Mouse (Mus musculus) embryo, embryonic 9.5 days (tissue): Measurements from ENCODE around the gene Miip.
"Not testable (repeated sequence)": the region's sequence is repeated elsewhere in the genome, so short reads cannot be mapped to it uniquely, and the experiment has no call there.

ENCODE experiments used
- DNase-seq: peaks from one replicate; pipeline ENCODE4 v3.0.0-alpha.2; 2017; ENCODE audit errors: extremely low spot score

Miip gene

DNA sequence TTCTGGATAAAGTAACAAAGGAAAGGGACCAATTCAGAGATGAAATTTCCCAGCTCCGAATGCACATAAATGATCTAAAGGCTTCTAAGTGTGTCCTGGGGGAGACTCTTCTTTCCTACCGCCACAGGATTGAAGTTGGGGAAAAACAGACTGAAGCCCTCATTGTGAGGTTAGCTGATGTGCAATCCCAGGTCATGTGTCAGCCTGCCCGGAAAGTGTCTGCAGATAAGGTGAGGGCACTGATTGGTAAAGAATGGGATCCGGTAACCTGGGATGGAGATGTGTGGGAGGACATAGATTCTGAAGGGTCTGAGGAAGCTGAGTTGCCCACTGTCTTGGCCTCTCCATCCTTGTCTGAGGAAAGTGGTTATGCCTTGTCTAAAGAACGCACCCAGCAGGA is 622 bp upstream of the Miip start:
- peak; percentile 39 for DNase-seq

DNA sequence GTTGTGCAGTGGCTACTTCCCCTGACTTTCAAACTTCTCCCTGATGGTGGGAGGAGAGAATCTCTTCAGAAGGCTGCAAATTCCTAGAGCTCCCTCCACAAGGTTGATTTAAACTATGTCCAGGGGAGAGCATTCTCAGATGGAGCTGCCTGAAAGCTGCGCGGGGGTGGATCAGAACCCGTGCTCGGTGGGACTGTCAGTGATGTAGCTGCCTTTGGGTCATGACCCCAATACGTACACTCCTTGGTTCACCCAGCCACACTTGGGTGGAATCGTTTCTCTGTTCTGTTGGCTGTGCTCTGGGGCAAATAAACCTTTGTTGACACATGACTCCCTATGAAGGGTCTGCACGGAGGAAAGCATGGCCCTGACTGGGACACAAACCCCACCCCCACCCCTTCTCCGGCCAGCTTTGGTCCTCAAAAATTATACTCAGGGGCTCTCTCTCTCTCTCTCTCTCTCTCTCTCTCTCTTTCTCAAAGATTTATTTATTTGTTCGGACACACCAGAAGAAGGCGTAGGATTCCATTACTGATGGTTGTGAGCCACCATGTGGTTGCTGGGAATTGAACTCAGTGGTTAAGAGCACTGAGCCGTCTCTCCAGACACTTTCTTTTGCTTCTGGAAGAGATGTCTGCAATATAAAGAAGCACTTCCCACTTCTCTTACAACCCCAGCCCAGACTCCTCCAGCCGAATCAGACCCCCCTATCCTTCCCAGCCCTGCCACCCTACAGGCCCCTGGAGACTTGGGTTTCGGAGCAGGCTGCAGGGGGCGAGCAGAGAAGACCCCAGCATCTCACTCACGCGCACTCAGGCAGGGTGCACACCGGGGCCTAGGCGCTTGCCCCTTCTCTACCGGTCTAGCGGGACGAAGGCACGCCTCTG is 810 bp downstream of the Miip start:
- DNase-seq, result peak; percentile 24

DNA sequence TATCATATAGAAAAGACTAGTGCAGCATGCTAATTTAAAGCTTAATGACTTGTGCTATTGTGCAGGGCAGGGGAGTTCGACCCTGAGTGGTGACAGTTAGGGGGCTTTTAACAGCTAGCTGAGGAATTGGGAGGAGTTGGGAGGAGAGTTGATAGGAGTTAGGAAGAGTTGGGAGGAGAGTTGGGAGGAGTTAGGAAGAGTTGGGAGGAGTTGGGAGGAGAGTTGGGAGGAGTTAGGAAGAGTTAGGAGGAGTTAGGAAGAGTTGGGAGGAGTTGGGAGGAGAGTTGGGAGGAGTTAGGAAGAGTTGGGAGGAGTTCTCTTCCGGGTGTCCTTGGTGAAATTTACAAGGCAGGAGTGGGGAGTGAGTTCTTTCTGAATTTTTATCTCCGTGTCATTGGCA is 1.8 kb downstream of the Miip start:
- not testable (repeated sequence) for DNase-seq

DNA sequence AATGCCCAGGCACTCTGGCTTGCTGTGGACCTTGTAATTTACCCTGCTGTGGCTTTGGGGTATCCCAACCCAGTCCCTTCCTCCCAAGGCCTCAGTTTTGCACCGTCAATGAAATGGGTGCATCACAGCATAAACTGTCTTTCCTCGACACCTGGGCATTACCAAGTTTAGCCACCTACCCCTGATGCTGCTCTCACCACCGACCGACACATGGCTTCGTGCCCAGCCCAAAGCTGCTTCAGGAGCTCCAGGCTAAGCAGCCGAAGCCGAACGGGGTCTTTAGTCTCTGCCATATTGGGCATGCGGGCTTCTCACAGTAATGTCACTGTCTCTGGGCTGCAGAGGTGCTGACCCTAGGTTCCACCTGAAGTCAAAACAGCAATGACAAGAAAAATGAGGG is 2.6 kb downstream of the Miip start:
- no peak for DNase-seq

DNA sequence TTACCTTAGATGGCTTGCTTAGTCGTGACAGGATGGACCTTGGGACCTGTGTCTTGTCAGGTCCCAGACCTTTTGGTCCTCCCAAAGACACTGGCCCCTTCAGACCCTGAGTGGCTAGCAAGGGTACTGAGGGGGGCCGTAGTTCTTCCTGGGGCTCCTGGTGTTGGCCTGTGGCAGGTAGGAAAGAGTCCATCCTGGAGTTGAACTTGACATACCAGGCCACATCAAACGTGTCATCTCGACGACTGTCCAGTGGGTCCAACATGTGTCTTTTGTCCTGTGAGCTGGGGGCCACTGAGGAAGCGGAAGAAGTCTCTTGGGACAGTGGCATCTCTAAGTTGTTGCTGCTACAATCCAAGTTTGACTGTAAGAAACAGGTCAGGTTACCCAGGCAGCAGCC is 3.0 kb downstream of the Miip start:
- no peak for DNase-seq

DNA sequence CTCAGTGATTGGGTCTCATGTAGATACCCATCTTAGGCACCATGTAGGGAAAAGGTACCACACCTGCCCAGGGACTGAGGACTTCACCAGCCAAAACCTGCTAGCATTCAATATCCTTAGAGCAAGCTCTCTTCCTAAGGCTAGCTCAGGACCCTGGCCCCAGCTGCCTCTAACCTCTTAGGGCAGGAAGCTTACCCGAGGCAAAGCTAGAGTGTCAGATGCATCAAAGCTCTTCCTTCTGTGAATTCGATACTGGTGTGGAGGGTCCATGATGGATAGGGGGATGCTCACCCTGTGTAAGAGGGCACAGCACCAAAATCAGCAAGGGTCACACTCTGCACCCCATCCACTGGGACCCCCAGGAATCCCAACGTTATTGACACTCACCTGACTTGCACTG is 6.6 kb downstream of the Miip start:
- DNase-seq, result no peak

DNA sequence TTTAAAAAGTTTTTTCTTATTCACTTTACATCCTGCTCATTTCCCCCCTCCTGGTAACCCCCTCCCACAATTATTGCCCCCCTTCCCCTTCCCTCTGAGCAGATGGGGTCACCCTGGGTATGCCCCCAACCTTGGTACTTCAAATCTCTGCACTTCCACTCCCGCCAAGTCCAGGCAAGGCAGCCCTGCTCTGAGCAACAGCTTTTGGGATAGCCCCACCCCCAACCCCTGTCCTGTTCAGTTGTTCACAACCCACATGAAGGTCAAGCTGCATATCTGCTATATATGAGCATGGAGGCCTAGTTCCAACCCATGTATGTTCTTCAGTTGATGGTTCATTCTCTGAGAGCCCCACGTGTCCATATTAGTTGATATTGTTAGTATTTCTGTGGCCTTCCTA is 17.8 kb downstream of the Miip start:
- DNase-seq, result no peak

DNA sequence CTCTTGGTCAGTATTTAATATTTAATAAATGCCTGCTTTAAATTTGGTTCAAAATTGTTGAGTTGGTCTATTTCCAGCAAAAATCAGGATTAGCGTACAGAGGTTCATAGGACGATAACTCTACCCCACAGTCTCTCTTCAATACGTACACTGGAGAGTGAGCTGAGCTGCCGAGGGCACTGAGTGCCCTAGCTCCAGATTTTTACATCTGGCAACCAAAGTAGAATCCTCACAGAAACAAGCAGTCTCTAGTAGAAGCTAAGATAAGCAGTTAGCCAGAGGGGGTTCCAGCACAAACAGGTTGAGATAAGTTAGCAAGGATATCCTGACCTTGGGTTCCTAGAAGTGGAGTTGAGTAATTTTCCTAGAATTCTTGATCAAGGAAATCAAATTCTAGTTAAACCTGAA is 20.0 kb downstream of the Miip start:
- DNase-seq, result peak; percentile 75

DNA sequence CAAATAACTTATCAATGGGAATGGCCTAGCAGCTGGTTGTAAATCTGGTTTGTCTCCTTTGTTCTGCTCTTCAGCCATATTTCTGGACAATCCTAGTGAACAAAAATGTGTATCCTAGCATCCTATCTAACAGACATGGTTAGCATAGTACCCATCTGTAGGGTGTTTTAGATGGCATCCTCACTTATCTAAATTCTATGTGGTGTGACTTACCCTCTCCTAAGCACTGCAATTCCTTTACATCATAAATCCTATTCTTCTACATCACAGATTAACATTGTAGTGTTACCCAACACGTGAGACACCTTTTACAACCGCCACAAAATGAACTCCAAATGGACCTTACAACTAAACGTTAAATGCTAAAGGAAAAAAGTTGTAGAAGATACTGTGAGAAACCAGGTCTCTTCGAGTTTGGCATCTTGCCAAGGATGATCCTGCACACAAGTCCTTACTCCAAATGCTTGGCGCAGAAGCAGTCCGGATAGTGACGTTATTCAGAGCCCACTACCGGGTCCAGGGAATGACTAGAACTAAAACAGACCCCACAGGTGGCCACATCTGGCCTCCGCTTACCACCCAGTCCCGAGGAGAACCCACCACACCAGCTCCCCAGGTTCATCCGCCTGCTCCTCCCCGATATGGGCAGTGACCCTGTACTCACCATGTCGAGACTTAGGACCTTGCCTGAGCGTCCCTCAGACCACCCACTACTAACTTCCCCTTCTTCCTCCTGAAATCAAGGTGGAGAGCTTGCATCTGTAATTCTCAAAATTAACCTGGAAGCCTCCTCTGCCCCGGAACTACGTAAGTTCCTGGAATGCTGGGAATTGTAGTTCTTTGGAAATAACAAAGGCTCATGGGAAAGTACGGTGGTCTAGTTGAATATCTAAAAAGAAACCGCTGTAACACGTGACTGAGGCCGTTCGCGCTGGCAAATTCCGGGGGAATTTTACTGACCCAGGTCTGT is 20.7 kb downstream of the Miip start, which contains the start of gene Zfp933:
Zfp933 (minus strand) TSS at position 753 of the 970 bp plus-strand sequence.
- DNase-seq, result no peak

DNA sequence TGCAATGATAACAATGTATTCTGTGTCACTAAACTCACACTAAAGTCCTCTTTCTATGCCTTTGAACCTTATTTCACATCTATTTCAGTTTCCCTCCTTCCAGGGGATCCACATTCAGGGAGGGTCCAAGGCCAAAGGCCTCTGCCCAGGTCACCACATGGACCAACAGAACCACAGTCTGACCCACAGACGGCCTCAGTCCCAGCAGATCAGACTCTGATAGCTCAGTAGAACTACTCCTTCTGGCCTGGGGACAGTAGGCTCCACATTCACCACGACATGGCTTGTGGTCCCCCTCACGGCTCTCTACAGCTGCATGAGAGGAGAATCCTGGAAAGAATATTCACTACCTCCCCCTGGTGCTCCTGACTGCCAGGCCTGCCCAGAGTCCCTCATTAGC is 25.7 kb downstream of the Miip start:
- no peak for DNase-seq

DNA sequence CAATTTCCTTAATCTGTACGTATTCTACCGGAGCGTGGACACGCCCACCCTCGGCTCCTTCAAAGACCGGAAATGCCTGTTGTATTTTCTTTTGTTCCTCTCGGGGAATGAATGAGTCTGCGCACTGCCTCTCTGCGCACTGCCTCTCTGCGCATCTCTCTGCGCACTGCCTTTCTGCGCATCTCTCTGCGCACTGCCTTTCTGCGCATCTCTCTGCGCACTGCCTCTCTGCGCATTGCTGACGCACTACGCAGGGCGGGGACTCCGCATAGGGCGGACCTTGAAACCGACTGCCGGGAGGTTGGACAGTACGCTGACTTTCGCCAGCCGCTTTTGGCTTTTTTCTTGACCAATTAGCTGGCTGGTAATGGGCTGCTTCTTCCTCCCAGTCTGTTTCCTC is 29.3 kb downstream of the Miip start:
- not testable (repeated sequence) for DNase-seq

DNA sequence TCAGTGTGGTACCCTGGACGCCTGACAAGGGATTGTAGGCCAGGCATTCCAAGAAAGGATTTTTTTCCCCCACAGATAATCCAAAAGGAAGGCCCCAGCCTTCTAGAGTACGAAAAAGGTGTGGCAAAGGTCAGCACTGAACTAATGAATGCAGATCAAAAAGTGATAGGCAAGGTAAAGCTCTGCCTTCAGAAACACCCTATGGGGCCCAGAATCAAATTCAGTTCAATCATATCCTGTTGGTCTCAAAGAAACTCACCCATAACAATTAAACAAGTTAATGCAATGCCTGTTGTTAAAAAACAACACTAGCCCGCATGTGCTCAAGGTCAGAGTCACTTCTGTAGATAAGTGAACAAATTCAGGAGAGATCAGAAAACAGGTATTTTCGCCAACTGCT is 44.2 kb downstream of the Miip start:
- no peak for DNase-seq

DNA sequence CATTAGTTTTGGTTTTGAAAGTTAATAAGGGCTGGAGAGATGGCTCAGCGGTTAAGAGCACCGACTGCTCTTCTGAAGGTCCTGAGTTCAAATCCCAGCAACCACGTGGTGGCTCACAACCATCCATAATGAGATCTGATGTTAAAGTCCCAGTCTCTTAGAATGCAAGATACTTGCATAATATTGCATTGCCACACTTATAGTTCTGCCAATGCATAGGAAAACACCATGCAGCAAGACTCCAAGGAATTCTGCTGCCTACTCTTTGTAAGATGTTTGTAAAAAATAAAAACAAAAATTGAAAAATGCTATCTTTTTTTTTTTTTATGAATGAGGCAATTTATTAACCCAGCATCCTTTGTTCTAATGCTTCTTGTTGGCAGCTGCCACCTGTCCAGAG is 47.2 kb downstream of the Miip start:
- not testable (repeated sequence) for DNase-seq

DNA sequence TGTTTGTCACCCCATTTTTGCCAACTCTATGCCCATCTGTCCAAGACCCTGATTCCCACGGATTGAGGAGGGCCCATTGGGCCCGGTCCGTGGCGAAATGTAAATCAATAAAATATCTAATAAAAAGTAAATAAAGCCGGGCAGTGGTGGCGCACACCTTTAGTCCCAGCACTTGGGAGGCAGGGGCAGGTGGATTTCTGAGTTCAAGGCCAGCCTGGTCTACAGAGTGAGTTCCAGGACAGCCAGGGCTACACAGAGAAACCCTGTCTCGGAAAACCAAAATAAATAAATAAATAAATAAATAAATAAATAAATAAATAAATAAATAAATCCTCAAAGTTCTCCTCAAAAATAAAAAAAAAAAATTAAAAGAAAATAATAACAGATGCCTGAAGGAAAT is 49.0 kb downstream of the Miip start:
- not testable (repeated sequence) for DNase-seq

DNA sequence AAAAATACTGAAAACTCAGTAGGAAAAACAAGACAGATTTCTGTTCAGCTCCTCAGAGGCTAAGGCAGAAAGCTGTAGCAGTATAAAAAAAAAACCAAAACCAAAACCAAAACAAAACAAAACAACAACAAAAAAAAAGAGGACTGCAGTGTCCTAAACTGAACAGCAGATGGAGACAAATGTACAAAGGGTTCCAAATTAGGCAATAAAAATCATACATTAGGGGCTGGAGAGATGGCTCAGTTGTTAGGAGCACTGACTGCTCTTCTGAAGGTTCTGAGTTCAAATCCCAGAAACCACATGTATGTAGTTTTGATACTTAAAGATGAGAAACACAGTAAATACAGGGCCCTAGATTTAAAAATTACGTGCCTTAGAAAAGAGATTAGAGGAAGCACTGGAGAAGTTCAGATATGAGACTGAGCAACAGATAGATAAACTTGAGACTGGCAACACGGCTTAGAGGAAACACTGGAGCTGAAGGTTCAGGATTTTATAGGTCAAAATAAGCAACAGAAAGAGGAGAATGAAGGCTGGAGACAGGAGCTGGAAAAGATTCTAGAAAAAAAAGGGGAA is 53.9 kb downstream of the Miip start:
- no peak for DNase-seq

DNA sequence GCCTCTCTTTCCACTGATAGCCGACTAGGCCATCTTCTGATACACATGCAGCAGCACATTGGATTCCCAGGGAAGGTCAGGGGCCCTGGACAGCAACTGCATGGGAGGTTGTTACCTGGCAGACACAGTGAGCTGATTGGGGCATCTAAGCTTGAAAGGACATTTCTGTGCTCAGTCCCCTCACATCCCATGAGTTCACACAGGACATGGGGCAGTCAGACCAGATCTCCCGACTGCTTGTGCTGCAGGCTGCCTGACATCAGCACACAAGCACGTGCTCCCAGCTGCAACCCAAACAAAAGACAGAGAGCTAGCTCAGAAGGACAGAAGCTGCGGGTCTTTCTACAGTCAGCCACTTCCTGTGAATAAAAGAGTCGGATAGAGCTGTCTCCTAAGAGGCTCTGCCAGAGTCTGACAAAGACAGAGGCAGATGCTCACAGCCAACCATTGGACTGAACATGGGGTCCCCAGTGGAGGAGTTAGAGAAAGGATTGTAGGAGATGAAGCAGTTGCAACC is 55.3 kb downstream of the Miip start:
- no peak for DNase-seq
